Mouse (Mus musculus) embryonic facial prominence, embryonic 10.5 days (tissue): ENCODE measurements around the gene Slc16a9. TPM values are rescaled to one million over a fixed set of nuclear protein-coding genes. Genes with fewer than 3 reads are reported as not detected.
A peak's percentile ranks its signal among the peaks of the same experiment; 100 is the strongest.

Experiments
- DNase-seq: peaks from one replicate; pipeline ENCODE4 v3.0.0-alpha.2; 2017; ENCODE audit warnings: low spot score
- H3K27ac ChIP-seq: fragments of 300-500 bp; sonication (generic); replicated peaks from 2 replicates; pipeline ENCODE4 v1.5.1; 2016; ENCODE audit warnings: mild to moderate bottlenecking
- H3K27me3 ChIP-seq: fragments of 300-500 bp; sonication (generic); replicated peaks from 2 replicates; pipeline ENCODE4 v1.6.1; 2016; ENCODE audit warnings: low read depth, mild to moderate bottlenecking; ENCODE audit not compliant: poor library complexity, severe bottlenecking
- H3K36me3 ChIP-seq: fragments of 300-500 bp; sonication (generic); replicated peaks from 2 replicates; pipeline ENCODE4 v1.6.1; 2016; ENCODE audit warnings: mild to moderate bottlenecking, moderate library complexity
- H3K4me1 ChIP-seq: fragments of 300-500 bp; sonication (generic); 2 replicates; pipeline ENCODE4 v1.6.1; 2016
- H3K4me3 ChIP-seq: fragments of 300-500 bp; sonication (generic); 2 replicates; pipeline ENCODE4 v1.5.1; 2016; ENCODE audit warnings: mild to moderate bottlenecking, moderate library complexity
- H3K9me3 ChIP-seq: fragments of 300-500 bp; sonication (generic); 2 replicates; pipeline ENCODE4 v1.6.1; 2016; ENCODE audit warnings: mild to moderate bottlenecking
- WGBS: fragments of 180-500 bp; shearing (Covaris S2); methylation state at CpG from one replicate; pipeline ENCODE4 v1.1.7; 2016; 5-methylcytosine and 5-hydroxymethylcytosine counted together
- polyA plus RNA-seq: library from polyadenylated mRNA; unstranded; fragments of >200 nt; fragmentation: Nextera tagmentation; extraction: Ambion mirVana; gene quantifications from 2 replicates; pipeline ENCODE4 v1.2.1, GENCODE M21; 2016

Slc16a9 gene
- polyA plus RNA-seq, 1 experiment from 2014 or later: 0.24 TPM

GRCm38 (mm10) chr10:70318630-70319029, 73.7 kb downstream of the Slc16a9 start:
- H3K27me3 ChIP-seq: no peaks in the 10 kb centered on the region
- DNase-seq: peak; percentile 51
- H3K9me3 ChIP-seq: no peaks in the 10 kb centered on the region
- no peaks in the 10 kb centered on the region for H3K36me3 ChIP-seq
- no peak overlapping the region for H3K4me3 ChIP-seq
- no peak overlapping the region for H3K27ac ChIP-seq
- 8% methylated on average over 3 of the region's 3 CpGs for WGBS
- no peaks in the 10 kb centered on the region for H3K4me1 ChIP-seq

- Histone ChIP-seq H3K4me3 (no peak overlapping the region), H3K27me3 (no peaks in the 10 kb centered on the region), H3K27ac (no peak overlapping the region), H3K9me3 (no peaks in the 10 kb centered on the region), H3K36me3 (no peaks in the 10 kb centered on the region), H3K4me1 (0 out of 2 replicates have a peak, but pooled peaks cover 2% of the 10 kb centered on the region)
- 41% methylated on average over 2 of the region's 2 CpGs for WGBS
- no peak for DNase-seq
Observed at GRCm38 (mm10) chr10:70325518-70325917, 80.6 kb downstream of the Slc16a9 start.

- H3K9me3 ChIP-seq: no peaks in the 10 kb centered on the region
- no peak overlapping the region for H3K27ac ChIP-seq
- no peaks in the 10 kb centered on the region for H3K27me3 ChIP-seq
- 0 out of 2 replicates have a peak, but pooled peaks cover 2% of the 10 kb centered on the region for H3K4me1 ChIP-seq
- no peak for DNase-seq
- no peak overlapping the region for H3K4me3 ChIP-seq
- WGBS: 91% methylated on average over 6 of the region's 6 CpGs
- no peaks in the 10 kb centered on the region for H3K36me3 ChIP-seq
Observed at GRCm38 (mm10) chr10:70327331-70327730, 82.4 kb downstream of the Slc16a9 start.

GRCm38 (mm10) chr10:70328139-70328538, 83.2 kb downstream of the Slc16a9 start:
- Histone ChIP-seq H3K9me3 (no peaks in the 10 kb centered on the region), H3K4me3 (no peak overlapping the region), H3K27me3 (no peaks in the 10 kb centered on the region), H3K4me1 (0 out of 2 replicates have a peak, but pooled peaks cover 2% of the 10 kb centered on the region), H3K36me3 (no peaks in the 10 kb centered on the region), H3K27ac (no peak overlapping the region)
- WGBS: 78% methylated on average over 9 of the region's 9 CpGs
- no peak for DNase-seq

Other genes starting within 250 kb of the Slc16a9 start
- gene Ccdc6, start 148.0 kb upstream of the Slc16a9 start, polyA plus RNA-seq: 19.6 and 19.9 TPM in 2 replicates
- 2.1 and 2.6 TPM in 2 replicates for gene Mrln, start 40.4 kb upstream of the Slc16a9 start, polyA plus RNA-seq
- gene Fam13c, start 195.4 kb downstream of the Slc16a9 start, polyA plus RNA-seq: 5.4 and 8.5 TPM in 2 replicates